Mouse (Mus musculus) CH12.LX (cell line): Measurements from ENCODE around the gene March9. TPM values are rescaled to one million over a fixed set of nuclear protein-coding genes. Genes with fewer than 3 reads are reported as not detected.

ENCODE experiments used
- DNase-seq: peaks from one replicate; pipeline ENCODE4 v3.0.0-alpha.2; 2013; ENCODE audit errors: extremely low read depth
- H3K27ac ChIP-seq: 2 replicates; pipeline ENCODE4 v1.5.1; 2012; ENCODE audit warnings: low read depth, mild to moderate bottlenecking, control low read depth, moderate library complexity; ENCODE audit not compliant: insufficient read depth
- H3K27me3 ChIP-seq: replicated peaks from 2 replicates; pipeline ENCODE3; 2012; ENCODE audit warnings: inconsistent platforms
- H3K36me3 ChIP-seq, 2 experiments: replicated peaks in 1 of 2; 2 replicates each; pipeline versions ENCODE3 to v1.6.1; 2012; ENCODE audit warnings: inconsistent platforms in 1 of 2, low read length in 1 of 2, mild to moderate bottlenecking in 1 of 2, mixed read lengths in 1 of 2, moderate library complexity in 1 of 2; ENCODE audit not compliant: control insufficient read depth in 1 of 2, insufficient read depth in 1 of 2
- H3K4me1 ChIP-seq, 2 experiments: 2 replicates each; pipeline ENCODE4 v1.6.1; 2012; ENCODE audit warnings: inconsistent platforms in 1 of 2, moderate library complexity in 1 of 2; ENCODE audit not compliant: insufficient read depth in 2 of 2, control insufficient read depth in 1 of 2
- H3K4me2 ChIP-seq: 2 replicates; pipeline ENCODE4 v1.6.1; 2012; ENCODE audit warnings: low read depth, mild to moderate bottlenecking, control low read depth; ENCODE audit not compliant: poor library complexity, insufficient read depth, severe bottlenecking
- H3K4me3 ChIP-seq, 3 experiments: fragments of 150-350 bp in 1 of 3; sonication (generic) in 1 of 3; replicated peaks in 1 of 3; 2 replicates each; pipeline versions ENCODE3 to v1.5.1; 2011 to 2012; ENCODE audit warnings: low read depth in 2 of 3, low read length in 2 of 3, mild to moderate bottlenecking in 2 of 3, moderate library complexity in 2 of 3, control low read depth in 1 of 3, improper control_type of control experiment in 1 of 3, inconsistent platforms in 1 of 3, mixed read lengths in 1 of 3; ENCODE audit not compliant: poor library complexity in 1 of 3
- H3K79me2 ChIP-seq: replicated peaks from 2 replicates; pipeline ENCODE4 v1.6.1; 2012; ENCODE audit warnings: mild to moderate bottlenecking, moderate library complexity; ENCODE audit not compliant: control insufficient read depth, poor library complexity, insufficient read depth, severe bottlenecking; ENCODE audit errors: extremely low read depth
- H3K9ac ChIP-seq: 2 replicates; pipeline ENCODE4 v1.6.1; 2012; ENCODE audit warnings: low read depth, mild to moderate bottlenecking, control low read depth, moderate library complexity; ENCODE audit not compliant: insufficient read depth
- H3K9me3 ChIP-seq: replicated peaks from 2 replicates; pipeline ENCODE3; 2012; ENCODE audit warnings: low read length, inconsistent platforms, mixed read lengths
- BHLHE40 ChIP-seq: IDR thresholded peaks from 2 replicates; pipeline ENCODE4 v1.6.1; 2011; ENCODE audit warnings: mild to moderate bottlenecking, low read depth, low read length, improper control_type of control experiment
- CHD1 ChIP-seq: IDR thresholded peaks from 2 replicates; pipeline ENCODE4 v1.6.1; 2012; ENCODE audit warnings: low read depth, low read length, improper control_type of control experiment, inconsistent platforms
- CHD2 ChIP-seq: IDR thresholded peaks from 2 replicates; pipeline ENCODE4 v1.6.1; 2011; ENCODE audit warnings: low read length, improper control_type of control experiment
- CTCF ChIP-seq, 2 experiments: IDR thresholded peaks in 1 of 2; conservative IDR thresholded peaks in 1 of 2; 2 replicates each; pipeline ENCODE4 v1.5.1; 2011 to 2012; ENCODE audit warnings: low read depth in 2 of 2, low read length in 2 of 2, improper control_type of control experiment in 1 of 2, inconsistent platforms in 1 of 2, mild to moderate bottlenecking in 1 of 2, moderate library complexity in 1 of 2
- EP300 ChIP-seq: IDR thresholded peaks from 2 replicates; pipeline ENCODE4 v1.6.1; 2011; ENCODE audit warnings: low read length, improper control_type of control experiment
- ETS1 ChIP-seq: conservative IDR thresholded peaks from 2 replicates; pipeline ENCODE4 v1.6.1; 2012; ENCODE audit warnings: low read depth, mild to moderate bottlenecking, inconsistent platforms, low read length, improper control_type of control experiment, moderate library complexity
- HCFC1 ChIP-seq: IDR thresholded peaks from 2 replicates; pipeline ENCODE4 v1.6.1; 2012; ENCODE audit warnings: low read depth, mild to moderate bottlenecking, inconsistent platforms, low read length, improper control_type of control experiment
- JUND ChIP-seq: conservative IDR thresholded peaks from 2 replicates; pipeline ENCODE4 v1.6.1; 2011; ENCODE audit warnings: low read depth, low read length, improper control_type of control experiment
- KAT2A ChIP-seq: IDR thresholded peaks from 2 replicates; pipeline ENCODE4 v1.6.1; 2012; ENCODE audit warnings: low read length, improper control_type of control experiment, inconsistent platforms; ENCODE audit not compliant: insufficient replicate concordance
- MAFK ChIP-seq: IDR thresholded peaks from 2 replicates; pipeline ENCODE4 v1.6.1; 2011; ENCODE audit warnings: low read length, improper control_type of control experiment; ENCODE audit not compliant: insufficient replicate concordance
- MAX ChIP-seq: IDR thresholded peaks from 2 replicates; pipeline ENCODE4 v1.6.1; 2011; ENCODE audit warnings: low read length, improper control_type of control experiment
- MEF2A ChIP-seq: IDR thresholded peaks from 2 replicates; pipeline ENCODE4 v1.6.1; 2014; ENCODE audit warnings: low read depth, mild to moderate bottlenecking, inconsistent platforms, low read length, improper control_type of control experiment, borderline replicate concordance
- MXI1 ChIP-seq: IDR thresholded peaks from 2 replicates; pipeline ENCODE4 v1.6.1; 2011; ENCODE audit warnings: mild to moderate bottlenecking, low read depth, low read length, improper control_type of control experiment
- MYC ChIP-seq: IDR thresholded peaks from 2 replicates; pipeline ENCODE4 v1.6.1; 2011; ENCODE audit warnings: low read depth, mild to moderate bottlenecking, improper control_type of control experiment, low read length
- NELFE ChIP-seq: IDR thresholded peaks from 2 replicates; pipeline ENCODE4 v1.6.1; 2011; ENCODE audit warnings: low read depth, low read length, improper control_type of control experiment
- NRF1 ChIP-seq: IDR thresholded peaks from 2 replicates; pipeline ENCODE4 v1.6.1; 2014; ENCODE audit warnings: low read depth, mild to moderate bottlenecking, inconsistent platforms, low read length, improper control_type of control experiment, moderate library complexity
- RAD21 ChIP-seq: IDR thresholded peaks from 2 replicates; pipeline ENCODE4 v1.6.1; 2011; ENCODE audit warnings: low read depth, mild to moderate bottlenecking, low read length, improper control_type of control experiment, moderate library complexity
- SIN3A ChIP-seq: IDR thresholded peaks from 2 replicates; pipeline ENCODE4 v1.6.1; 2012; ENCODE audit warnings: low read length, improper control_type of control experiment, inconsistent platforms
- SMC3 ChIP-seq: IDR thresholded peaks from 2 replicates; pipeline ENCODE4 v1.6.1; 2011; ENCODE audit warnings: low read depth, low read length, improper control_type of control experiment
- TBP ChIP-seq: conservative IDR thresholded peaks from 2 replicates; pipeline ENCODE4 v1.6.1; 2011; ENCODE audit warnings: low read depth, low read length, improper control_type of control experiment
- UBTF ChIP-seq: IDR thresholded peaks from 2 replicates; pipeline ENCODE4 v1.6.1; 2012; ENCODE audit warnings: low read depth, mild to moderate bottlenecking, inconsistent platforms, low read length, improper control_type of control experiment, moderate library complexity
- USF1 ChIP-seq: IDR thresholded peaks from 2 replicates; pipeline ENCODE4 v1.6.1; 2014; ENCODE audit warnings: low read depth, mild to moderate bottlenecking, inconsistent platforms, low read length, improper control_type of control experiment
- USF2 ChIP-seq: conservative IDR thresholded peaks from 2 replicates; pipeline ENCODE4 v1.6.1; 2011; ENCODE audit warnings: low read depth, low read length, improper control_type of control experiment
- ZC3H11A ChIP-seq: IDR thresholded peaks from 2 replicates; pipeline ENCODE4 v1.6.1; 2012; ENCODE audit warnings: low read depth, mild to moderate bottlenecking, inconsistent platforms, low read length, improper control_type of control experiment
- ZKSCAN1 ChIP-seq: IDR thresholded peaks from 2 replicates; pipeline ENCODE4 v1.6.1; 2012; ENCODE audit warnings: low read depth, inconsistent platforms, low read length, improper control_type of control experiment, borderline replicate concordance
- ZMIZ1 ChIP-seq: IDR thresholded peaks from 2 replicates; pipeline ENCODE4 v1.6.1; 2012; ENCODE audit warnings: low read depth, mild to moderate bottlenecking, inconsistent platforms, low read length, improper control_type of control experiment
- dilution Hi-C: fragments of 300-500 bp; cut with MboI; formaldehyde crosslinking; loops from 2 replicates; pipeline ENCODE4 v1.14.3; 2020; ENCODE audit warnings: low sequenced_read_pairs; ENCODE audit not compliant: extremely low pct_unique_long_range_greater_than_20kb, extremely low pct_ligation_motif_present
- in situ Hi-C: fragments of 300-500 bp; cut with MboI; formaldehyde crosslinking; loops from 3 replicates; pipeline ENCODE4 v1.14.3; 2019; ENCODE audit warnings: low sequenced_read_pairs, low pct_ligation_motif_present, low pct_unique_long_range_greater_than_20kb, mixed read lengths
- polyA plus RNA-seq: library from polyadenylated mRNA; unstranded; fragments of >175 nt; gene quantifications from 2 replicates; pipeline ENCODE4 v1.2.1, GENCODE M21; 2012; ENCODE audit warnings: low read depth; ENCODE audit not compliant: insufficient read length
- total RNA-seq, 2 experiments: library from RNA; depleted of rRNA; stranded (reverse); fragments of 300-350 nt in 1 of 2; fragments of >200 nt in 1 of 2; gene quantifications; 2 replicates each; pipeline ENCODE4 v1.2.3; 2012 to 2014

The March9 gene
- total and polyA plus RNA-seq, 3 experiments, result 0.68 to 3.4 (median 1.0) TPM

DNA sequence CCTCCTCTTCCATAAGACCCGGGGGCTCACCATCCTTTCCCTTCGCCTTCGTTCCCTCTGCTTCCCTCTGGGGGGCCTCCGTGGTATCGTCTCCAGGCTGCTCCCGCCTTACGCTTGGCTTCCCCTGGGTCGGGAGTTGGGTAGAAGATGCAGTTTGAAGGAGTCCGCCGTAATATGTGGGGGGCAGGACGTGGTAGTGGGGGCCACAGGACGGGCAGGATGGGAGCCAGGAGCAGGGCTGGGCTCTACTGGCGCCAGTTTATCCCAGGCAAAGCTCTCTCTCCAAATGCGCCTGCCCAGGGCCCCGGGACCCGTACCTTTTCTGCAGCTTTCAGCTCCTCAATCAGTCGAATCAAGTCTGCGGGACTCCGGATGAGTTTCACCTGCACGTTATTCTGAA, 38.5 kb upstream of the March9 start:
- dilution Hi-C loops, result no loop called here
- in situ Hi-C loops, result no loop called here
- TF ChIP-seq BHLHE40, result no peak
- no peak for TF ChIP-seq NELFE
- TF ChIP-seq ETS1, result no peak
- no peak for TF ChIP-seq MYC
- TF ChIP-seq CTCF (conservative IDR thresholded peaks at IDR 0.05 in 1 of 2, IDR thresholded peaks at IDR 0.05 in 1 of 2; ENCODE audit: low read depth in 2 of 2, low read length in 2 of 2), result no peak
- no peak for TF ChIP-seq EP300
- TF ChIP-seq ZKSCAN1, result no peak
- TF ChIP-seq CHD2, result no peak
- TF ChIP-seq SIN3A, result no peak
- TF ChIP-seq TBP, result no peak
- TF ChIP-seq MEF2A, result no peak
- TF ChIP-seq NRF1, result no peak
- no peak for TF ChIP-seq USF2
- TF ChIP-seq MXI1, result no peak
- TF ChIP-seq HCFC1, result no peak
- TF ChIP-seq RAD21, result no peak
- TF ChIP-seq ZMIZ1, result no peak
- no peak for TF ChIP-seq CHD1

DNA sequence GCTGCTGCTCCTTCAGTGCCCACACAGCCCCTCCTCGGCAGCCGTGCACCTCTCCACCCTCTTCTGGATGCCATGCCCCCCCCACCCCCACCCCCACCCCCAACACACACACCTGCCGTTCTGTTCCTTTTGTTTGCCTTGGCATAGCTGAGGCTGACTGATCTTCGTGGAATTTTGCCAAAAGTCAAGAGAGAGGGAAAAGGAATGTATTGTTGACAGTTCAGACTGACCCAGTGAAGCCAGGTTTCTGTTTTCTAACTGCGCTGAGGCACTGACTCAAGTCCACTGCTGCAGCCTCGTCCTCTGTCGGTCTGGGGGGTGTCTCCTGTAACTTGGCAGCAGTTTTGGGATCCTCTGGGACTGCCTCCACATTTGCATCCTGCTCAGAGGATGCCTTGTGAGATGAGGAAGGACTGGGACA, 34.4 kb upstream of the March9 start:
- Histone ChIP-seq H3K27me3 (no peaks in the 10 kb centered on the region), H3K36me3 (peaks cover 77 to 98% of the 10 kb centered on the region in 2 experiments)
- in situ Hi-C loops, result no loop called here
- dilution Hi-C loops, result no loop called here
- no peak for TF ChIP-seq MAFK
- TF ChIP-seq KAT2A, result no peak
- TF ChIP-seq MAX, result no peak
- no peak for TF ChIP-seq RAD21
- no peak for TF ChIP-seq BHLHE40
- TF ChIP-seq JUND, result no peak
- no peak for TF ChIP-seq ZC3H11A
- TF ChIP-seq MXI1, result no peak
- no peak for TF ChIP-seq USF1
- no peak for TF ChIP-seq USF2
- TF ChIP-seq MEF2A, result no peak
- TF ChIP-seq NELFE, result no peak
- no peak for TF ChIP-seq TBP
- TF ChIP-seq UBTF, result no peak
- TF ChIP-seq ETS1, result no peak
- TF ChIP-seq CHD2, result no peak
- TF ChIP-seq SMC3, result no peak
- TF ChIP-seq, all 38 proteins: peak for 0
- Histone ChIP-seq H3K79me2 (no peaks in the 10 kb centered on the region), H3K4me2 (no peak overlapping the region), H3K9ac (no peak overlapping the region), H3K27ac (no peak overlapping the region), H3K4me3 (no peak overlapping the region), H3K9me3 (peaks cover 11% of the 10 kb centered on the region), H3K4me1 (peaks cover 0 to 9% of the 10 kb centered on the region in 2 experiments; a peak in 2 of 4 replicates)
- no peak for DNase-seq

More for the DNA sequence above, 38.5 kb upstream of the March9 start:
- H3K4me2 ChIP-seq, result no peak overlapping the region
- peaks cover 0 to 14% of the 10 kb centered on the region in 2 experiments; a peak in 2 of 4 replicates for H3K4me1 ChIP-seq
- no peaks in the 10 kb centered on the region for H3K27me3 ChIP-seq
- no peaks in the 10 kb centered on the region for H3K9me3 ChIP-seq
- no peaks in the 10 kb centered on the region for H3K79me2 ChIP-seq
- H3K9ac ChIP-seq, result no peak overlapping the region
- DNase-seq, result no peak
- H3K36me3 ChIP-seq, result peaks cover 69 to 86% of the 10 kb centered on the region in 2 experiments
- H3K27ac ChIP-seq, result no peak overlapping the region
- no peak overlapping the region for H3K4me3 ChIP-seq
